Mouse (Mus musculus) MEL (cell line): ENCODE results near the gene Orc4. TPM values are rescaled to one million over a fixed set of nuclear protein-coding genes. Genes with fewer than 3 reads are reported as not detected.

Experiments
- DNase-seq: peaks from one replicate; pipeline ENCODE4 v3.0.0; 2011; ENCODE audit warnings: low read depth, low spot score
- H3K27ac ChIP-seq: 2 replicates; pipeline ENCODE4 v1.5.1; 2012; ENCODE audit warnings: low read depth, mild to moderate bottlenecking, control low read depth, low read length, moderate library complexity; ENCODE audit not compliant: control insufficient read depth
- H3K27me3 ChIP-seq, 2 experiments: fragments of 150-350 bp in 1 of 2; sonication (generic) in 1 of 2; 2 replicates each; pipeline ENCODE4 v1.6.1; 2012; ENCODE audit warnings: low read length in 2 of 2, mild to moderate bottlenecking in 2 of 2, improper control_type of control experiment in 1 of 2, moderate library complexity in 1 of 2; ENCODE audit not compliant: insufficient read depth in 2 of 2, control insufficient read depth in 1 of 2
- H3K36me3 ChIP-seq, 2 experiments: 2 replicates each; pipeline ENCODE4 v1.6.1; 2012 to 2014; ENCODE audit warnings: low read length in 2 of 2, improper control_type of control experiment in 1 of 2, inconsistent platforms in 1 of 2, mild to moderate bottlenecking in 1 of 2; ENCODE audit not compliant: insufficient read depth in 2 of 2, control insufficient read depth in 1 of 2
- H3K4me1 ChIP-seq, 2 experiments: fragments of 150-350 bp in 1 of 2; sonication (generic) in 1 of 2; 2 replicates each; pipeline ENCODE4 v1.6.1; 2012; ENCODE audit warnings: low read length in 2 of 2, improper control_type of control experiment in 1 of 2, mild to moderate bottlenecking in 1 of 2; ENCODE audit not compliant: insufficient read depth in 2 of 2, control insufficient read depth in 1 of 2
- H3K4me3 ChIP-seq, 2 experiments: fragments of 150-350 bp in 1 of 2; sonication (generic) in 1 of 2; 2 replicates each; pipeline ENCODE4 v1.5.1; 2012; ENCODE audit warnings: low read depth in 2 of 2, low read length in 2 of 2, mild to moderate bottlenecking in 2 of 2, moderate library complexity in 2 of 2, control low read depth in 1 of 2, improper control_type of control experiment in 1 of 2; ENCODE audit not compliant: control insufficient read depth in 1 of 2, insufficient read depth in 1 of 2
- H3K79me2 ChIP-seq: 2 replicates; pipeline ENCODE4 v1.6.1; 2012; ENCODE audit warnings: mild to moderate bottlenecking, low read length, moderate library complexity; ENCODE audit not compliant: control insufficient read depth, poor library complexity, insufficient read depth
- H3K9ac ChIP-seq: 2 replicates; pipeline ENCODE4 v1.6.1; 2012; ENCODE audit warnings: low read depth, mild to moderate bottlenecking, control low read depth, low read length, moderate library complexity; ENCODE audit not compliant: control insufficient read depth, poor library complexity, severe bottlenecking
- H3K9me3 ChIP-seq: fragments of 150-350 bp; sonication (generic); replicated peaks from 2 replicates; pipeline ENCODE4 v1.6.1; 2012; ENCODE audit warnings: mild to moderate bottlenecking, low read length, improper control_type of control experiment, moderate library complexity; ENCODE audit not compliant: insufficient read depth
- CTCF ChIP-seq, 3 experiments: IDR thresholded peaks in 2 of 3; conservative IDR thresholded peaks in 1 of 3; 2 replicates each; pipeline ENCODE4 v1.5.1; 2011 to 2012; ENCODE audit warnings: low read length in 3 of 3, low read depth in 2 of 3, mild to moderate bottlenecking in 2 of 3, improper control_type of control experiment in 1 of 3, inconsistent platforms in 1 of 3, mixed read lengths in 1 of 3, moderate library complexity in 1 of 3; ENCODE audit not compliant: control insufficient read depth in 1 of 3, insufficient read depth in 1 of 3, poor library complexity in 1 of 3, severe bottlenecking in 1 of 3
- EP300 ChIP-seq, 2 experiments: IDR thresholded peaks; 2 replicates each; pipeline ENCODE4 v1.6.1; 2011; ENCODE audit warnings: improper control_type of control experiment in 2 of 2, low read length in 2 of 2, low read depth in 1 of 2, mild to moderate bottlenecking in 1 of 2
- GATA1 ChIP-seq: IDR thresholded peaks from 2 replicates; pipeline ENCODE4 v1.6.1; 2011; ENCODE audit warnings: low read depth, low read length, improper control_type of control experiment
- HCFC1 ChIP-seq: IDR thresholded peaks from 2 replicates; pipeline ENCODE4 v1.6.1; 2012; ENCODE audit warnings: low read depth, mild to moderate bottlenecking, inconsistent platforms, low read length, improper control_type of control experiment, moderate library complexity
- MYC ChIP-seq: IDR thresholded peaks from 2 replicates; pipeline ENCODE4 v1.6.1; 2011; ENCODE audit warnings: low read depth, mild to moderate bottlenecking, low read length, improper control_type of control experiment, moderate library complexity
- POLR2A ChIP-seq, 2 experiments: IDR thresholded peaks; 2 replicates each; pipeline ENCODE4 v1.6.1; 2011 to 2012; ENCODE audit warnings: low read length in 2 of 2, mild to moderate bottlenecking in 2 of 2, control low read depth in 1 of 2, improper control_type of control experiment in 1 of 2, low read depth in 1 of 2, moderate library complexity in 1 of 2; ENCODE audit not compliant: control insufficient read depth in 1 of 2, insufficient read depth in 1 of 2, poor library complexity in 1 of 2
- POLR2AphosphoS2 ChIP-seq: IDR thresholded peaks from 2 replicates; pipeline ENCODE4 v1.6.1; 2011; ENCODE audit warnings: low read length, improper control_type of control experiment
- RAD21 ChIP-seq: IDR thresholded peaks from 2 replicates; pipeline ENCODE4 v1.6.1; 2011; ENCODE audit warnings: mild to moderate bottlenecking, low read depth, low read length, improper control_type of control experiment
- SMC3 ChIP-seq: IDR thresholded peaks from 2 replicates; pipeline ENCODE4 v1.6.1; 2011; ENCODE audit warnings: low read depth, low read length, improper control_type of control experiment
- ZC3H11A ChIP-seq: IDR thresholded peaks from 2 replicates; pipeline ENCODE4 v1.6.1; 2012; ENCODE audit warnings: low read depth, mild to moderate bottlenecking, inconsistent platforms, low read length, improper control_type of control experiment
- ZNF384 ChIP-seq: IDR thresholded peaks from 2 replicates; pipeline ENCODE4 v1.6.1; 2012; ENCODE audit warnings: low read depth, mild to moderate bottlenecking, inconsistent platforms, low read length, improper control_type of control experiment
- polyA plus RNA-seq, 2 experiments: library from polyadenylated mRNA; stranded (reverse) in 1 of 2; unstranded in 1 of 2; fragments of >175 nt in 1 of 2; fragments of >200 nt in 1 of 2; gene quantifications; 2 replicates each; pipeline versions ENCODE4 v1.2.1 to v1.2.4; 2012; ENCODE audit warnings: low replicate concordance in 2 of 2, low read depth in 1 of 2; ENCODE audit not compliant: insufficient read length in 2 of 2, insufficient read depth in 1 of 2, missing spikeins in 1 of 2
- total RNA-seq: library from RNA; depleted of rRNA; stranded (reverse); fragments of 300-350 nt; gene quantifications from 2 replicates; pipeline ENCODE4 v1.2.3, GENCODE M21; 2012

Orc4 gene
- total and polyA plus RNA-seq, 3 experiments: 42.2 to 362 (median 44.8) TPM

GRCm38 (mm10) chr2:48935058-48935457 lies 15.0 kb downstream of the Orc4 start:
- peaks cover 25 to 78% of the 10 kb centered on the region in 2 experiments for H3K36me3 ChIP-seq
- no peak for TF ChIP-seq HCFC1
- TF ChIP-seq GATA1: peak; percentile 35; the same call in 1 of the 2 replicates

GRCm38 (mm10) chr2:48915832-48916231 lies 34.2 kb downstream of the Orc4 start:
- no peaks in the 10 kb centered on the region for H3K9me3 ChIP-seq
- no peak for DNase-seq
- H3K9ac ChIP-seq: no peak overlapping the region
- H3K4me1 ChIP-seq: 0 out of 4 replicates have a peak, but pooled peaks cover 0 to 2% of the 10 kb centered on the region in 2 experiments
- H3K4me3 ChIP-seq: no peak overlapping the region
- H3K27ac ChIP-seq: no peak overlapping the region
- no peaks in the 10 kb centered on the region for H3K79me2 ChIP-seq
- no peaks in the 10 kb centered on the region for H3K27me3 ChIP-seq
- TF ChIP-seq ZC3H11A (no peak), ZNF384 (no peak), POLR2A (IDR thresholded peaks at IDR 0.05; ENCODE audit: control insufficient read depth in 1 of 2, insufficient read depth in 1 of 2, low read depth in 1 of 2, low read length in 2 of 2, poor library complexity in 1 of 2) (no peak), EP300 (IDR thresholded peaks at IDR 0.05; ENCODE audit: low read depth in 1 of 2, low read length in 2 of 2) (0 out of 4 replicates have a peak, but pooled peaks of 1 of the 2 experiments have one; percentile 12), RAD21 (no peak), SMC3 (no peak), POLR2AphosphoS2 (no peak)
- TF ChIP-seq, all 39 proteins: peak for 1
- H3K36me3 ChIP-seq: peaks cover 2 to 38% of the 10 kb centered on the region in 2 experiments; a peak in 3 of 4 replicates

More at GRCm38 (mm10) chr2:48935058-48935457, 15.0 kb downstream of the Orc4 start:
- no peak overlapping the region for H3K27ac ChIP-seq
- no peaks in the 10 kb centered on the region for H3K27me3 ChIP-seq
- H3K79me2 ChIP-seq: peaks cover 3% of the 10 kb centered on the region; the same call in 1 of the 2 replicates
- H3K4me3 ChIP-seq: no peak overlapping the region
- H3K4me1 ChIP-seq: peaks cover 0 to 17% of the 10 kb centered on the region in 2 experiments; a peak in 2 of 4 replicates
- no peaks in the 10 kb centered on the region for H3K9me3 ChIP-seq
- H3K9ac ChIP-seq: no peak overlapping the region
- no peak for DNase-seq

GRCm38 (mm10) chr2:48914185-48914584 lies 35.9 kb downstream of the Orc4 start:
- H3K27me3 ChIP-seq: no peaks in the 10 kb centered on the region
- DNase-seq: no peak
- TF ChIP-seq MYC (no peak), CTCF (IDR thresholded peaks at IDR 0.05 in 2 of 3, conservative IDR thresholded peaks at IDR 0.05 in 1 of 3; ENCODE audit: control insufficient read depth in 1 of 3, insufficient read depth in 1 of 3, low read depth in 2 of 3, low read length in 3 of 3, poor library complexity in 1 of 3, severe bottlenecking in 1 of 3) (peak in 1 of 3 experiments; percentile 13; a peak in 1 of 6 replicates), SMC3 (peak; percentile 28; the same call in 1 of the 2 replicates)
- TF ChIP-seq, all 39 proteins: peak for 2
- peaks cover 2 to 33% of the 10 kb centered on the region in 2 experiments; a peak in 3 of 4 replicates for H3K36me3 ChIP-seq
- H3K79me2 ChIP-seq: no peaks in the 10 kb centered on the region
- H3K4me1 ChIP-seq: 0 out of 4 replicates have a peak, but pooled peaks cover 0 to 2% of the 10 kb centered on the region in 2 experiments
- no peak overlapping the region for H3K9ac ChIP-seq
- H3K4me3 ChIP-seq: no peak overlapping the region
- no peak overlapping the region for H3K27ac ChIP-seq
- H3K9me3 ChIP-seq: no peaks in the 10 kb centered on the region
